Mouse (Mus musculus) lung, postnatal 0 days (tissue): ENCODE data around the gene Gla.

ENCODE experiments used
- CTCF ChIP-seq: IDR thresholded peaks from 2 replicates; pipeline ENCODE4 v1.5.1; 2016; ENCODE audit warnings: antibody characterized with exemption, mild to moderate bottlenecking
- EP300 ChIP-seq: IDR thresholded peaks from 2 replicates; pipeline ENCODE4 v1.6.1; 2016; ENCODE audit warnings: antibody characterized with exemption, mild to moderate bottlenecking, control low read depth

DNA sequence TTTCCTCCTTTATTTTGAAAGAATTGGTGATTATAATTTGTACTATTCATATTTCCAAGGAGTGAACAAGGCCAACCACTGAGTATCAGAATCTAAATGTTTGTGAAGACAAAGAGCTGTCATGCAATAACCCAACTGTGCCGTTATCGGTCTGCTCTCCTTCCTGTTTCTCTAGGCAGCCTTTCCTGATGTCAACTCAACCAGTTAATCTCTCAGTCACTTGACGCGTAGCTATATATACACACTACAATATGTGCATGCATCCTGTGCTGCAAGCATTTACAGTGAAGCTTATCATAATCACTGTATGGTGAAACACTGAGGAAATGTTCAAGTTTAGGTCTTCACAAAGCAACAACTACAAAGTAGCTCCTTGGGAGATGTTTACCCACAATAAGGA lies 36.6 kb downstream of the Gla start:
- TF ChIP-seq CTCF (no peak), EP300 (no peak)
